In genomic region chr4:143330566-143330965, GRCm38 (mm10) we compare ENCODE assay signal across 12 mouse cellular contexts. TPM values are rescaled to one million over a fixed set of nuclear protein-coding genes. Genes with fewer than 3 reads are reported as not detected.
DNase-seq lines count a peak whose midpoint lies in the region; ATAC-seq lines count a peak whose summit lies in the region.
"Had no signal": no experiment of that assay in that cellular context is flagged by ENCODE, and none has a peak within 500 bp of the region (broad histone marks: within the 10 kb centered on the region; RNA-seq: fewer than 3 reads in every experiment).

No protein-coding gene starts in this region.

- H3K4me2 ChIP-seq in hindbrain, embryonic 16.5 days (ENCODE audit: low read length): no peak overlapping the region
- peak overlapping the region; percentile 28 for H3K4me2 ChIP-seq in embryonic facial prominence, embryonic 14.5 days (ENCODE audit: low read depth, low read length)
- H3K4me2 ChIP-seq in limb, embryonic 13.5 days (replicated peaks): peak overlapping the region; percentile 54
- H3K4me2 ChIP-seq: liver, embryonic 12.5 days had no signal

- no peaks in the 10 kb centered on the region for H3K9me3 ChIP-seq in hindbrain, embryonic 10.5 days
- no peaks in the 10 kb centered on the region for H3K9me3 ChIP-seq in hindbrain, embryonic 16.5 days (ENCODE audit: control insufficient read depth, low read length)
- no peaks in the 10 kb centered on the region for H3K9me3 ChIP-seq in embryonic facial prominence, embryonic 14.5 days (ENCODE audit: control insufficient read depth, low read length)
- no peaks in the 10 kb centered on the region for H3K9me3 ChIP-seq in limb, embryonic 13.5 days
- H3K9me3 ChIP-seq: liver, embryonic 12.5 days had no signal

- H3K4me1 ChIP-seq in hindbrain, embryonic 10.5 days (replicated peaks): peaks cover 11% of the 10 kb centered on the region
- no peaks in the 10 kb centered on the region for H3K4me1 ChIP-seq in hindbrain, embryonic 16.5 days (ENCODE audit: control insufficient read depth, insufficient read depth, low read depth, low read length)
- H3K4me1 ChIP-seq in embryonic facial prominence, embryonic 14.5 days (ENCODE audit: control insufficient read depth, insufficient read depth, low read length): no peaks in the 10 kb centered on the region
- peaks cover 16% of the 10 kb centered on the region for H3K4me1 ChIP-seq in limb, embryonic 13.5 days
- H3K4me1 ChIP-seq: liver, embryonic 12.5 days had no signal

- no peaks in the 10 kb centered on the region for H3K27me3 ChIP-seq in hindbrain, embryonic 10.5 days (ENCODE audit: insufficient read depth, poor library complexity, severe bottlenecking)
- no peaks in the 10 kb centered on the region for H3K27me3 ChIP-seq in hindbrain, embryonic 16.5 days (replicated peaks; ENCODE audit: control insufficient read depth, insufficient read depth, low read length)
- H3K27me3 ChIP-seq in embryonic facial prominence, embryonic 14.5 days (replicated peaks; ENCODE audit: control insufficient read depth, insufficient read depth, low read length): no peaks in the 10 kb centered on the region
- no peaks in the 10 kb centered on the region for H3K27me3 ChIP-seq in limb, embryonic 13.5 days
- H3K27me3 ChIP-seq: liver, embryonic 12.5 days had no signal

- peak overlapping the region; percentile 50; the same call in 1 of the 2 replicates for H3K27ac ChIP-seq in hindbrain, embryonic 10.5 days
- H3K27ac ChIP-seq in hindbrain, embryonic 16.5 days (ENCODE audit: low read depth, low read length): no peak overlapping the region
- H3K27ac ChIP-seq in embryonic facial prominence, embryonic 14.5 days (replicated peaks; ENCODE audit: low read depth, low read length): no peak overlapping the region
- H3K27ac ChIP-seq in limb, embryonic 13.5 days: peak overlapping the region; percentile 63; the same call in 1 of the 2 replicates
- H3K27ac ChIP-seq: liver, embryonic 12.5 days had no signal

- no peak for ATAC-seq in hindbrain, embryonic 16.5 days
- peak; percentile 96 for ATAC-seq in embryonic facial prominence, embryonic 14.5 days (ENCODE audit: low read depth)
- ATAC-seq in limb, embryonic 13.5 days (ENCODE audit: low FRiP score, low read depth): peak; percentile 87
- ATAC-seq: liver, embryonic 12.5 days had no signal

- H3K9ac ChIP-seq in hindbrain, embryonic 16.5 days (ENCODE audit: low read depth, low read length): no peak overlapping the region
- no peak overlapping the region for H3K9ac ChIP-seq in embryonic facial prominence, embryonic 14.5 days (ENCODE audit: low read depth, low read length)
- 0 out of 2 replicates have a peak overlapping the region, but pooled peaks have one; percentile 31 for H3K9ac ChIP-seq in limb, embryonic 13.5 days
- H3K9ac ChIP-seq: liver, embryonic 12.5 days had no signal

- WGBS in hindbrain, embryonic 10.5 days: 41% methylated on average over 9 of the region's 9 CpGs
- WGBS in hindbrain, embryonic 16.5 days: 33% methylated on average over 9 of the region's 9 CpGs
- WGBS in embryonic facial prominence, embryonic 14.5 days: 13% methylated on average over 9 of the region's 9 CpGs
- 7% methylated on average over 9 of the region's 9 CpGs for WGBS in limb, embryonic 13.5 days

- H3K36me3 ChIP-seq in hindbrain, embryonic 10.5 days: no peaks in the 10 kb centered on the region
- H3K36me3 ChIP-seq in hindbrain, embryonic 16.5 days (ENCODE audit: control insufficient read depth, insufficient read depth, low read length): no peaks in the 10 kb centered on the region
- no peaks in the 10 kb centered on the region for H3K36me3 ChIP-seq in embryonic facial prominence, embryonic 14.5 days (ENCODE audit: control insufficient read depth, insufficient read depth, low read length)
- no peaks in the 10 kb centered on the region for H3K36me3 ChIP-seq in limb, embryonic 13.5 days
- H3K36me3 ChIP-seq: liver, embryonic 12.5 days had no signal

- H3K4me3 ChIP-seq in hindbrain, embryonic 10.5 days: peak overlapping the region; percentile 13; the same call in 1 of the 2 replicates
- H3K4me3 ChIP-seq in hindbrain, embryonic 16.5 days (ENCODE audit: low read length): no peak overlapping the region
- H3K4me3 ChIP-seq in embryonic facial prominence, embryonic 14.5 days (ENCODE audit: low read depth, low read length): no peak overlapping the region
- peak overlapping the region; percentile 12; the same call in 1 of the 2 replicates for H3K4me3 ChIP-seq in limb, embryonic 13.5 days
- H3K4me3 ChIP-seq: erythroblast, embryonic 14.5 days; liver, embryonic 12.5 days had no signal

- peak; percentile 51 for DNase-seq in hindbrain, embryonic 10.5 days (ENCODE audit: low spot score)
- peak; percentile 91 for DNase-seq in NIH3T3 (ENCODE audit: low read depth)
- peak; percentile 92 for DNase-seq in embryonic facial prominence, embryonic 14.5 days (ENCODE audit: low spot score)
- DNase-seq in adrenal gland, adult 18-20 months (ENCODE audit: low spot score in 2 of 2): no peak
- no peak for DNase-seq in left cerebral cortex, adult 11 months (ENCODE audit: low spot score)
- DNase-seq in thymus, postnatal 36 days: no peak
- DNase-seq: adrenal gland, postnatal 25 days had no signal

RNA-seq across cellular contexts. Expression of gene Lrrc38, which starts 19.0 kb away (rescaled TPM):
- 0.14 and 0.18 TPM in 2 replicates for polyA plus RNA-seq in hindbrain, embryonic 10.5 days (2016; fragmentation: Nextera tagmentation; extraction: Ambion mirVana)
- 0.38 and 0.69 TPM in 2 replicates for polyA plus RNA-seq in hindbrain, embryonic 16.5 days (2015; fragmentation: Nextera tagmentation; extraction: Ambion mirVana)
- 2.2 and 2.3 TPM in 2 replicates for polyA plus RNA-seq in embryonic facial prominence, embryonic 14.5 days (2014; fragmentation: Nextera tagmentation; extraction: Ambion mirVana)
- 1.0 TPM in 2 replicates for polyA plus RNA-seq in limb, embryonic 13.5 days (2015; fragmentation: Nextera tagmentation; extraction: Ambion mirVana)
- total RNA-seq in adrenal gland, adult 18-20 months (2021): under 1 TPM in 1 of 2 experiments, not detected in 1; 0.43 TPM
- total RNA-seq: adrenal gland, postnatal 25 days had no signal
- polyA plus RNA-seq: erythroblast, embryonic 14.5 days; liver, embryonic 12.5 days; thymus, postnatal 0 days had no signal

RNA-seq across cellular contexts. Expression of gene Pdpn, which starts 31.2 kb away (rescaled TPM):
- 85.2 and 113 TPM in 2 replicates for polyA plus RNA-seq in hindbrain, embryonic 10.5 days (2016; fragmentation: Nextera tagmentation; extraction: Ambion mirVana)
- polyA plus RNA-seq in hindbrain, embryonic 16.5 days (2015; fragmentation: Nextera tagmentation; extraction: Ambion mirVana): 46.9 and 51.6 TPM in 2 replicates
- 67.1 and 70.2 TPM in 2 replicates for polyA plus RNA-seq in embryonic facial prominence, embryonic 14.5 days (2014; fragmentation: Nextera tagmentation; extraction: Ambion mirVana)
- polyA plus RNA-seq in limb, embryonic 13.5 days (2015; fragmentation: Nextera tagmentation; extraction: Ambion mirVana): 62.5 and 63.3 TPM in 2 replicates
- 10 to 100 TPM in 1 of 2 experiments, 1 to 10 TPM in 1; 5.8 to 10.6 TPM for total RNA-seq in adrenal gland, adult 18-20 months (2021)
- polyA plus RNA-seq: erythroblast, embryonic 14.5 days had no signal

Comparison
In these comparisons a context has a peak if more than half of its experiments do, and no peak if none do; other contexts are left out.
1. H3K27ac ChIP-seq: peak in hindbrain, embryonic 10.5 days (single experiment) and limb, embryonic 13.5 days (single experiment); none in hindbrain, embryonic 16.5 days (single experiment) and embryonic facial prominence, embryonic 14.5 days (single experiment).
2. H3K4me3 ChIP-seq: peak in hindbrain, embryonic 10.5 days (single experiment) and limb, embryonic 13.5 days (single experiment); none in hindbrain, embryonic 16.5 days (single experiment) and embryonic facial prominence, embryonic 14.5 days (single experiment).
3. DNase-seq: peak in hindbrain, embryonic 10.5 days (single experiment), NIH3T3 (single experiment) and embryonic facial prominence, embryonic 14.5 days (single experiment); none in adrenal gland, adult 18-20 months (0 of 2), left cerebral cortex, adult 11 months (single experiment) and thymus, postnatal 36 days (0 of 2).